Mouse (Mus musculus) forebrain, embryonic 16.5 days (tissue): ENCODE data around the gene Cyp2b9. TPM values are rescaled to one million over a fixed set of nuclear protein-coding genes. Genes with fewer than 3 reads are reported as not detected.
"Not testable (repeated sequence)": the region's sequence is repeated elsewhere in the genome, so short reads cannot be mapped to it uniquely, and the experiment has no call there.

Source experiments
- ATAC-seq: fragments of 200-750 bp; cut with Nextera tagmentation; 2 replicates; pipeline ENCODE4 v1.8.0; 2017; ENCODE audit warnings: mild to moderate bottlenecking, moderate library complexity
- H3K27ac ChIP-seq: fragments of 300-500 bp; sonication (generic); 2 replicates; pipeline ENCODE4 v1.5.1; 2014; ENCODE audit warnings: low read length, control low read depth
- H3K27me3 ChIP-seq: fragments of 300-500 bp; sonication (generic); replicated peaks from 2 replicates; pipeline ENCODE4 v1.6.1; 2014; ENCODE audit warnings: low read length; ENCODE audit not compliant: control insufficient read depth, insufficient read depth
- H3K36me3 ChIP-seq: fragments of 300-500 bp; sonication (generic); 2 replicates; pipeline ENCODE4 v1.6.1; 2014; ENCODE audit not compliant: control insufficient read depth, insufficient read depth
- H3K4me1 ChIP-seq: fragments of 300-500 bp; sonication (generic); replicated peaks from 2 replicates; pipeline ENCODE4 v1.6.1; 2014; ENCODE audit warnings: low read length; ENCODE audit not compliant: control insufficient read depth, insufficient read depth
- H3K4me2 ChIP-seq: fragments of 300-500 bp; sonication (generic); 2 replicates; pipeline ENCODE4 v1.6.1; 2014; ENCODE audit warnings: mild to moderate bottlenecking, low read length, control low read depth
- H3K4me3 ChIP-seq: fragments of 300-500 bp; sonication (generic); replicated peaks from 2 replicates; pipeline ENCODE4 v1.5.1; 2014; ENCODE audit warnings: mild to moderate bottlenecking, low read length, control low read depth
- H3K9ac ChIP-seq: fragments of 300-500 bp; sonication (generic); replicated peaks from 2 replicates; pipeline ENCODE4 v1.6.1; 2014; ENCODE audit warnings: low read depth, low read length, control low read depth
- H3K9me3 ChIP-seq: fragments of 300-500 bp; sonication (generic); 2 replicates; pipeline ENCODE4 v1.6.1; 2016; ENCODE audit warnings: low read length; ENCODE audit not compliant: control insufficient read depth
- WGBS: fragments of 180-500 bp; shearing (Covaris S2); extraction: QIAGEN DNeasy Blood & Tissue Kit; methylation state at CpG from one replicate; pipeline ENCODE4 v1.1.7; 2014; 5-methylcytosine and 5-hydroxymethylcytosine counted together
- polyA plus RNA-seq: library from polyadenylated mRNA; unstranded; fragments of >200 nt; fragmentation: Nextera tagmentation; extraction: Ambion mirVana; gene quantifications from 2 replicates; pipeline ENCODE4 v1.2.1, GENCODE M21; 2015

Cyp2b9 gene
- polyA plus RNA-seq: not detected in 2 replicates

- H3K36me3 ChIP-seq, H3K9ac ChIP-seq, H3K27ac ChIP-seq, H3K27me3 ChIP-seq, H3K4me2 ChIP-seq, H3K9me3 ChIP-seq, ATAC-seq, H3K4me3 ChIP-seq, H3K4me1 ChIP-seq: not testable (repeated sequence)
- WGBS: 74% methylated on average over 2 of the region's 3 CpGs
Measured at GRCm38 (mm10) chr7:26173111-26173510, at the start of gene Cyp2b9. Cyp2b9 (plus strand) TSS chr7:26173411.

GRCm38 (mm10) chr7:26139623-26140022 lies 33.6 kb upstream of the Cyp2b9 start:
- not testable (repeated sequence) for H3K9me3 ChIP-seq, ATAC-seq, H3K36me3 ChIP-seq, H3K4me3 ChIP-seq, H3K9ac ChIP-seq, H3K27ac ChIP-seq, H3K4me2 ChIP-seq, H3K4me1 ChIP-seq, H3K27me3 ChIP-seq
- no CpG with 5 or more reads among the region's 2 CpGs for WGBS

- not testable (repeated sequence) for H3K36me3 ChIP-seq, H3K9ac ChIP-seq, H3K27me3 ChIP-seq, H3K4me1 ChIP-seq, H3K4me3 ChIP-seq, H3K4me2 ChIP-seq, H3K27ac ChIP-seq, ATAC-seq, H3K9me3 ChIP-seq
- 58% methylated on average over 1 of the region's 3 CpGs for WGBS
Measured at GRCm38 (mm10) chr7:26143657-26144056, 29.6 kb upstream of the Cyp2b9 start.

- H3K4me2 ChIP-seq, H3K36me3 ChIP-seq: not testable (repeated sequence)
- 77% methylated on average over 2 of the region's 3 CpGs for WGBS
Measured at GRCm38 (mm10) chr7:26168765-26169536, 4.3 kb upstream of the Cyp2b9 start.

GRCm38 (mm10) chr7:26201083-26201482 lies 27.9 kb downstream of the Cyp2b9 start:
- Histone ChIP-seq H3K27me3 (no peaks in the 10 kb centered on the region), H3K9me3 (peaks cover 14% of the 10 kb centered on the region), H3K27ac (no peak overlapping the region), H3K4me1 (no peaks in the 10 kb centered on the region), H3K4me2 (no peak overlapping the region), H3K4me3 (no peak overlapping the region), H3K9ac (no peak overlapping the region), H3K36me3 (no peaks in the 10 kb centered on the region)
- ATAC-seq: no peak
- WGBS: 23% methylated on average over 2 of the region's 2 CpGs

More at GRCm38 (mm10) chr7:26168765-26169536, 4.3 kb upstream of the Cyp2b9 start:
- H3K4me1 ChIP-seq, H3K4me3 ChIP-seq, H3K27me3 ChIP-seq, H3K27ac ChIP-seq, ATAC-seq, H3K9me3 ChIP-seq, H3K9ac ChIP-seq: not testable (repeated sequence)

- not testable (repeated sequence) for H3K9me3 ChIP-seq, H3K4me3 ChIP-seq, H3K27ac ChIP-seq, H3K4me1 ChIP-seq, H3K4me2 ChIP-seq, H3K27me3 ChIP-seq, H3K9ac ChIP-seq, H3K36me3 ChIP-seq, ATAC-seq
- 62% methylated on average over 1 of the region's 1 CpGs for WGBS
Measured at GRCm38 (mm10) chr7:26260034-26260433, 86.8 kb downstream of the Cyp2b9 start, which contains the start of gene Vmn1r184. Vmn1r184 (plus strand) TSS chr7:26260334.

Other genes starting within 250 kb of the Cyp2b9 start
- gene Cyp2b13, start 111.9 kb upstream of the Cyp2b9 start, polyA plus RNA-seq: not detected in 2 replicates
- not detected in 2 replicates for gene Vmn1r184, start 86.9 kb downstream of the Cyp2b9 start, polyA plus RNA-seq
- gene Cyp2a4, start 133.8 kb downstream of the Cyp2b9 start, polyA plus RNA-seq: not detected in 2 replicates
- gene Nlrp9c, start 230.3 kb downstream of the Cyp2b9 start, polyA plus RNA-seq: not detected in 2 replicates